Mouse (Mus musculus): ENCODE measurements around the gene Elmo1. TPM values are rescaled to one million over a fixed set of nuclear protein-coding genes. Genes with fewer than 3 reads are reported as not detected.
A peak's percentile ranks its signal among the peaks of the same experiment; 100 is the strongest.

The Elmo1 gene
- total and polyA plus RNA-seq, 2 experiments: 1.2 to 6.7 TPM

GRCm38 (mm10) chr13:20091604-20091926 lies 1.2 kb downstream of the Elmo1 start:
- peak overlapping the region; percentile 73; the same call in 1 of the 2 replicates for H3K9ac ChIP-seq (ENCODE audit: low read depth, low read length)
- TF ChIP-seq POLR2A (IDR thresholded peaks at IDR 0.05; ENCODE audit: extremely low read depth, insufficient read depth, low read length): no peak
- no peak for TF ChIP-seq CTCF (IDR thresholded peaks at IDR 0.05; ENCODE audit: low read depth, low read length)
- H3K27me3 ChIP-seq (ENCODE audit: control insufficient read depth, insufficient read depth, low read length): no peaks in the 10 kb centered on the region
- H3K4me3 ChIP-seq (ENCODE audit: insufficient read depth, low read depth, low read length): peak overlapping the region; percentile 68
- 3% methylated on average over 10 of the region's 10 CpGs for WGBS
- H3K4me1 ChIP-seq (ENCODE audit: control insufficient read depth, insufficient read depth, low read length): no peaks in the 10 kb centered on the region
- no peak overlapping the region for H3K27ac ChIP-seq (replicated peaks; ENCODE audit: insufficient read depth, low read depth, low read length)
- DNase-seq (ENCODE audit: extremely low read depth, low read depth, low spot score): peak; percentile 79
- H3K36me3 ChIP-seq (ENCODE audit: control insufficient read depth, insufficient read depth, low read length): no peaks in the 10 kb centered on the region
- H3K79me2 ChIP-seq (ENCODE audit: control insufficient read depth, insufficient read depth, low read length): no peaks in the 10 kb centered on the region

GRCm38 (mm10) chr13:20092301-20092700 lies 1.9 kb downstream of the Elmo1 start:
- no peak overlapping the region for H3K9ac ChIP-seq (ENCODE audit: low read depth, low read length)
- 92% methylated on average over 3 of the region's 3 CpGs for WGBS
- H3K4me3 ChIP-seq (ENCODE audit: insufficient read depth, low read depth, low read length): no peak overlapping the region
- TF ChIP-seq POLR2A (IDR thresholded peaks at IDR 0.05; ENCODE audit: extremely low read depth, insufficient read depth, low read length) (no peak), CTCF (IDR thresholded peaks at IDR 0.05; ENCODE audit: low read depth, low read length) (no peak)
- H3K4me1 ChIP-seq (ENCODE audit: control insufficient read depth, insufficient read depth, low read length): no peaks in the 10 kb centered on the region
- no peak overlapping the region for H3K27ac ChIP-seq (replicated peaks; ENCODE audit: insufficient read depth, low read depth, low read length)
- no peaks in the 10 kb centered on the region for H3K36me3 ChIP-seq (ENCODE audit: control insufficient read depth, insufficient read depth, low read length)
- no peaks in the 10 kb centered on the region for H3K27me3 ChIP-seq (ENCODE audit: control insufficient read depth, insufficient read depth, low read length)
- no peaks in the 10 kb centered on the region for H3K79me2 ChIP-seq (ENCODE audit: control insufficient read depth, insufficient read depth, low read length)
- peak; percentile 33 for DNase-seq (ENCODE audit: extremely low read depth, low read depth, low spot score)

- H3K79me2 ChIP-seq (ENCODE audit: control insufficient read depth, insufficient read depth, low read length): no peaks in the 10 kb centered on the region
- no peak overlapping the region for H3K27ac ChIP-seq (replicated peaks; ENCODE audit: insufficient read depth, low read depth, low read length)
- no peak overlapping the region for H3K4me3 ChIP-seq (ENCODE audit: insufficient read depth, low read depth, low read length)
Measured at GRCm38 (mm10) chr13:20093307-20094045, 3.1 kb downstream of the Elmo1 start.

GRCm38 (mm10) chr13:20094916-20095700 lies 4.7 kb downstream of the Elmo1 start:
- 83% methylated on average over 4 of the region's 4 CpGs for WGBS
- no peak for DNase-seq (ENCODE audit: extremely low read depth, low read depth, low spot score)
- no peaks in the 10 kb centered on the region for H3K79me2 ChIP-seq (ENCODE audit: control insufficient read depth, insufficient read depth, low read length)
- TF ChIP-seq POLR2A (IDR thresholded peaks at IDR 0.05; ENCODE audit: extremely low read depth, insufficient read depth, low read length) (no peak), CTCF (IDR thresholded peaks at IDR 0.05; ENCODE audit: low read depth, low read length) (no peak)
- H3K27ac ChIP-seq (replicated peaks; ENCODE audit: insufficient read depth, low read depth, low read length): no peak overlapping the region
- H3K9ac ChIP-seq (ENCODE audit: low read depth, low read length): no peak overlapping the region
- H3K27me3 ChIP-seq (ENCODE audit: control insufficient read depth, insufficient read depth, low read length): no peaks in the 10 kb centered on the region
- H3K36me3 ChIP-seq (ENCODE audit: control insufficient read depth, insufficient read depth, low read length): no peaks in the 10 kb centered on the region
- H3K4me3 ChIP-seq (ENCODE audit: insufficient read depth, low read depth, low read length): no peak overlapping the region
- no peaks in the 10 kb centered on the region for H3K4me1 ChIP-seq (ENCODE audit: control insufficient read depth, insufficient read depth, low read length)

More at GRCm38 (mm10) chr13:20093307-20094045, 3.1 kb downstream of the Elmo1 start:
- Histone ChIP-seq H3K9ac (ENCODE audit: low read depth, low read length) (no peak overlapping the region), H3K36me3 (ENCODE audit: control insufficient read depth, insufficient read depth, low read length) (no peaks in the 10 kb centered on the region), H3K4me1 (ENCODE audit: control insufficient read depth, insufficient read depth, low read length) (no peaks in the 10 kb centered on the region), H3K27me3 (ENCODE audit: control insufficient read depth, insufficient read depth, low read length) (no peaks in the 10 kb centered on the region)
- WGBS: 57% methylated on average over 19 of the region's 19 CpGs
- no peak for DNase-seq (ENCODE audit: extremely low read depth, low read depth, low spot score)
- TF ChIP-seq POLR2A (IDR thresholded peaks at IDR 0.05; ENCODE audit: extremely low read depth, insufficient read depth, low read length): no peak
- TF ChIP-seq CTCF (IDR thresholded peaks at IDR 0.05; ENCODE audit: low read depth, low read length): no peak

GRCm38 (mm10) chr13:20097006-20097617 lies 6.7 kb downstream of the Elmo1 start:
- Histone ChIP-seq H3K27me3 (ENCODE audit: control insufficient read depth, insufficient read depth, low read length) (no peaks in the 10 kb centered on the region), H3K4me3 (ENCODE audit: insufficient read depth, low read depth, low read length) (no peak overlapping the region), H3K79me2 (ENCODE audit: control insufficient read depth, insufficient read depth, low read length) (no peaks in the 10 kb centered on the region), H3K9ac (ENCODE audit: low read depth, low read length) (no peak overlapping the region), H3K27ac (replicated peaks; ENCODE audit: insufficient read depth, low read depth, low read length) (no peak overlapping the region), H3K4me1 (ENCODE audit: control insufficient read depth, insufficient read depth, low read length) (no peaks in the 10 kb centered on the region), H3K36me3 (ENCODE audit: control insufficient read depth, insufficient read depth, low read length) (no peaks in the 10 kb centered on the region)
- no peak for TF ChIP-seq CTCF (IDR thresholded peaks at IDR 0.05; ENCODE audit: low read depth, low read length)
- TF ChIP-seq POLR2A (IDR thresholded peaks at IDR 0.05; ENCODE audit: extremely low read depth, insufficient read depth, low read length): no peak
- DNase-seq (ENCODE audit: extremely low read depth, low read depth, low spot score): no peak
- WGBS: 87% methylated on average over 5 of the region's 5 CpGs

All from liver, adult 2 months (tissue).